Mouse (Mus musculus): ENCODE measurements at regions not wholly inside any gene's neighbourhood (a gene's known extent, or its start where the extent isn't known, plus 50 kb on each side); places are given as distances from the start of the nearest gene placed in this dataset.

- DNase-seq (ENCODE audit: low read depth, low spot score) = no peak
These were observed 576.4 kb upstream of the Arid1b start for GRCm38 (mm10) chr17:4417686-4418085.

- no peak for DNase-seq (ENCODE audit: low read depth, low spot score)
These were observed 569.5 kb upstream of the Arid1b start for GRCm38 (mm10) chr17:4424451-4425168.

- DNase-seq (ENCODE audit: low read depth, low spot score) = no peak
These were observed 568.8 kb upstream of the Arid1b start for GRCm38 (mm10) chr17:4425342-4425741.

GRCm38 (mm10) chr17:4429036-4429435 is 565.1 kb upstream of the Arid1b start:
- no peak for DNase-seq (ENCODE audit: low read depth, low spot score)

- DNase-seq (ENCODE audit: low read depth, low spot score) = no peak
These were observed 548.5 kb upstream of the Arid1b start for GRCm38 (mm10) chr17:4445606-4446005.

- no peak for DNase-seq (ENCODE audit: low read depth, low spot score)
These were observed 536.6 kb upstream of the Arid1b start for GRCm38 (mm10) chr17:4457491-4457890.

GRCm38 (mm10) chr17:4461541-4461940 is 532.6 kb upstream of the Arid1b start:
- no peak for DNase-seq (ENCODE audit: low read depth, low spot score)

- no peak for DNase-seq (ENCODE audit: low read depth, low spot score)
These were observed 529.7 kb upstream of the Arid1b start for GRCm38 (mm10) chr17:4464286-4464880.

GRCm38 (mm10) chr17:4465741-4466140 is 528.4 kb upstream of the Arid1b start:
- no peak for DNase-seq (ENCODE audit: low read depth, low spot score)

GRCm38 (mm10) chr17:4472412-4472811 is 521.7 kb upstream of the Arid1b start:
- DNase-seq (ENCODE audit: low read depth, low spot score) = no peak

- DNase-seq (ENCODE audit: low read depth, low spot score) = no peak
These were observed 519.8 kb upstream of the Arid1b start for GRCm38 (mm10) chr17:4474350-4474749.

GRCm38 (mm10) chr17:4475665-4476064 is 518.5 kb upstream of the Arid1b start:
- no peak for DNase-seq (ENCODE audit: low read depth, low spot score)

- DNase-seq (ENCODE audit: low read depth, low spot score) = no peak
These were observed 499.7 kb upstream of the Arid1b start for GRCm38 (mm10) chr17:4494392-4494791.

GRCm38 (mm10) chr17:4500504-4500903 is 493.6 kb upstream of the Arid1b start:
- DNase-seq (ENCODE audit: low read depth, low spot score) = no peak

GRCm38 (mm10) chr17:4501029-4501428 is 493.1 kb upstream of the Arid1b start:
- DNase-seq (ENCODE audit: low read depth, low spot score) = no peak

GRCm38 (mm10) chr17:4504951-4505350 is 489.2 kb upstream of the Arid1b start:
- DNase-seq (ENCODE audit: low read depth, low spot score) = no peak

- DNase-seq (ENCODE audit: low read depth, low spot score) = no peak
These were observed 484.6 kb upstream of the Arid1b start for GRCm38 (mm10) chr17:4509506-4509905.

- no peak for DNase-seq (ENCODE audit: low read depth, low spot score)
These were observed 478.0 kb upstream of the Arid1b start for GRCm38 (mm10) chr17:4516141-4516540.

- DNase-seq (ENCODE audit: low read depth, low spot score) = no peak
These were observed 477.3 kb upstream of the Arid1b start for GRCm38 (mm10) chr17:4516846-4517245.

GRCm38 (mm10) chr17:4521031-4521430 is 473.1 kb upstream of the Arid1b start:
- no peak for DNase-seq (ENCODE audit: low read depth, low spot score)

- DNase-seq (ENCODE audit: low read depth, low spot score) = no peak
These were observed 467.7 kb upstream of the Arid1b start for GRCm38 (mm10) chr17:4526466-4526865.

- no peak for DNase-seq (ENCODE audit: low read depth, low spot score)
These were observed 462.0 kb upstream of the Arid1b start for GRCm38 (mm10) chr17:4532126-4532525.

- no peak for DNase-seq (ENCODE audit: low read depth, low spot score)
These were observed 453.7 kb upstream of the Arid1b start for GRCm38 (mm10) chr17:4540435-4540834.
